Mouse (Mus musculus): Measurements from ENCODE around the gene Spred1. TPM values are rescaled to one million over a fixed set of nuclear protein-coding genes. Genes with fewer than 3 reads are reported as not detected.

The Spred1 gene
- total RNA-seq, 4 experiments from 2014 or later = 108 to 149 (median 118) TPM

DNA sequence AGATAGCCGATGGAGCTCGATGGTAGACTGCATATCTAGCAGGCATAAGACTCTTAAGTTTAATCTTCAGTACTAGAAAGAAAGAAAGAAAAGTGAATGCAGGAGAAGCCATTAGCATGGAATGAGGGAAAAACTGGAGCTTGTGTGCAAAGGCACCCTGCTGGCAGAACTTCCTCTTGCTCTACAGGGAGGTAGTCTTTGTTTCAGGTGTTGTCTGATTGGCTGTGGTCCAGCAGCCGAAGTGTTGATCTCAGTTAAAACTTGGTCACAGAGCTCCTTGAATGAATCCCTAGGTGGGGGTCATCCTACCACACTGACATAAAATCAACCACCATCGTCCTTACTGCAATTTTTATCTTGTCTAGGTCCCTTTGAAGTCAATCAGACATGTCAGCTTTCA lies 55.8 kb downstream of the Spred1 start:
- no peak for DNase-seq (ENCODE audit: low spot score in 2 of 2)

DNA sequence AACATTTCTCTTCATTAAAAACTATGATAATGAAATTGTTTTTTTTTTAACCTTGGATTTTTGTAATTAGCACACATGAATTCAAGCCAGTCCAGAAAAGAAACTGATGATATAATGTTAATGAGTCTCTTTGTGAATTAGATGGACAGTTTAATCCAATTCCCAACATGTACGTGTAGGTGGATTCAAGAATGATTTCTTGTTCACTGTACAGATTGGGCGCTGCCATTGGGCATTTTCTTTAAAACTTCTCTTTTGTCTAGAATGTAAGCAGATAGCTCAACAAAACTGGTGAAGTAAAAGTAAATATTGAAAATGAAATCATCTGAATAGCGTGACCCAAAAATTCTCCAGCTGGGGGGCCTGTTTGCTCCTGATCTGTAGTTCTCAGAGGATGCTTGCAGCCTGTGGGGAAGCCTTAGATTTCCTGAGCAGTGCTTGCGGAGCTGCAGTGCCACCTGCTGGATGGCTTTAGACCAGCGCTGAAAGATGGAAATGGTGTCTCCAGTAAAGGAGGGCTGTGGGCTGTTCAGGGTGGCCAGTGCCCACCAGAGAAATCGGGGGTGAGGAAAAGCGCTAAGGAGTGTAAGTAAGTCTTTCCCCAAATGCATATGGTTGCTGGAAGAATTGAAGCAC lies 59.2 kb downstream of the Spred1 start:
- peak; percentile 68 to 76 for DNase-seq (ENCODE audit: low spot score in 2 of 2)

DNA sequence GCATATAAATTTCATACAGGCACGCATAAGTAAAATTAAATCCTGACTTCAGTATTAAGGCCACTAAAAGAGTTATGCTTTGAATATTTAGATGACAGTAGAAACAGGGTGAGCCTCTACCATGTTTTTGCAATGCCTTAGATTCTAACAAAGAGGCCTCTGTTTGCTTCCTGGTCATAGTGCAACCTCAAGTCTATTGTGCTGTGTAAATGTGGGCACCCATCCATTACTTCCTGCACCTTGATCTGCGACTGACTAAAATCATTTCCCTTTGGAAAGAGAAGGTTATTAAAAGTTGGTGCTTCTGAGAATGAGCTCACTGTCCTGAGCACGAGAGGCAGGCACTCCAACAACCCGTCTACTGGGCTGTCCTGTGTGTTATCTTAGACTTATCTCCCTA lies 64.4 kb downstream of the Spred1 start:
- no peak for DNase-seq (ENCODE audit: low spot score in 2 of 2)

DNA sequence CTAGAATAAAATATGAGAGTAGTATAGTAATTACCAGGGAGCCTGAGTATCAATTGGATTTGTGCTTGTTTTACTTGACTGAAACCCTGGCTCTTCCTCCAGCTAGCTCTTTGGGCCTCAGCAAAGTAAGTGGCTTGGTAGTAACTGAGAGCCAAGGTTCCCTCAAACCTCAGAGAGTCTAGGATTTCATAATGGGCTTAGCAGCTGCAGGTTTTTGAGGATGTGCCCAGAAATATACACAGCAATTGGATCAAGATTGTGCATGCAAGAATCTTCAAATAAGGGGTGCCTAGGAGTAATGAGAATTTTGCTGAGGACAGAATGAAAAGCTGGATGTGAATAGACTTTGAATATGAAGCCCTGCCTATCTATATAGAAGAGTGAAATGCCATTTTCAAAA lies 69.7 kb downstream of the Spred1 start:
- no peak for DNase-seq (ENCODE audit: low spot score in 2 of 2)

DNA sequence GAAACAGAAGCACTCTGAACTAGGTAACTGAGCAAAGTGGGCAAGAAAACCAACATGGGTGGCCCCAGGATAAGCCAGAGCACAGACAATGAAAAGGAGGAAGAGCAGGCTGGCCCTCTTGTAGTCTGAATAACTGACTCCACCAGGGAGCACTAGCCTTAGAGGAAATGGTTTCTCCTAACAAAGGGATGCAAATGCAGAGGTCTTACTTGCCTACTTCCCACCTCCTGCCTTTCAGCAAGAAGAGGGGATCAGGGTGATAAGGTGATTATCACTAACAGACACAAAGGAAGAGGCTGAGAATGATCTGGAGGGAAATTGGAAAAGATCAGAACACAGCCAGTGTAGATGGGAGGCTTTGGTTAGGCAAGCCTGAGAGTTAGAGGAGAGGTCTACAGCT lies 73.1 kb downstream of the Spred1 start:
- DNase-seq (ENCODE audit: low spot score in 2 of 2) = no peak

DNA sequence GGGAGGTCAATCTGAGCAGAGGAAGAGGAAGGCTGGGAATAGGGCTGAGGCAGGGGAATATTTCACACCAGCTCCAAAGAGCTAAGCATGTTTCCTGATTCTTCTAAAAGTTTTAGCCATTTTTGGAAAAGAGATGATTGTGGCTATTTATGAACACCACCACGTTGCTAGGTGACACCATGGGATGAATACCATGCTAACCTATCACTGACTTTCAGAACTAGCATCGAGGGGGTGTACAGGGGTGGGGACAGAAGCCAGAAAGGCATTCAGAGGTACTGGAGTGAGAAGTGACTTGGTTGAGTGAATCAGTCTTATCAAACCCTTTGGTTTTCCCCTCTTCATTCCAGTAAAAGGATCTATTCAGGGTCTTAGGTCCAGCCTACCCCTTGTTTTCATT lies 74.0 kb downstream of the Spred1 start:
- DNase-seq (ENCODE audit: low spot score in 2 of 2) = no peak

DNA sequence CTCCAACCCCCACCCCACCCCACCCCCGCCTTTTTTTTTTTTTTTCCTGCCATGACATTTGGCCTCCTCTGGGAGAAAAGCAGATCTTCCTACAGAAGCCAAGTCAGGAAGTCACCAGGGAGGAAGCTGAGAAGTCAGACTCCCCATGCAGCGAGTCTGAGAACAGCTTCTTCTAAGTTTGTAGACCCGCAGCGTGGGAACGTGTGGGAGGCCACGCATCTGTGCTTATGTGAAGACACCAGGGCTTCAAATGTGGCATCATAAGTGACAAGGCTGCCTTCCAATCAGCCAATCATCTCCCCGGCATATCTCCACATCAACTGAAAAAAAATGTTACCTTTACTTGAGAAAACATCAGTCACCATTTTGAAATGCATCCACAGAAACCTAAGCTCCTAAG lies 74.4 kb downstream of the Spred1 start:
- DNase-seq (ENCODE audit: low spot score in 2 of 2) = peak in 1 of 2 experiments; percentile 54

DNA sequence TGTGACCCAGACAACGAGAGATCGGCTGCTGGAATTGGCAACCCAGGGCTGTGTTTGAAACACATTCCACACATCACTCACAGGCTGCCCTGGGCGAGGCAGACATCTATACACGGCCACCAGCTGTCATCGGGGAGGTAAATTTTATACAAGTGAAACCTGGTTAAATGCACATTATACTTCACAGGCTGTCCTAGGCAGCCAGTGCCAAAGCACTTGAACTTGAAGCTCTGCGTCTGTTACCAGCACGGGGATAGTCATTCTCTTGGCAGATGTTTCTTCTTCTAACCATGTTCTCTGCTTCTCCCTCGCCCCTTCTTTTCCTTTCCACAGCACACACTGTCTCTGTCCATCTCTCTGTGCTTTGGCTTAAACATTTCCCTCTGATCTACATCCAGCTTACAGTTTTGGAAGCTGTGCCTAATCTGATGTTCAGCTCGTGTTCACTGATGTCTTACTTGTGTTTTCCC lies 79.7 kb downstream of the Spred1 start:
- DNase-seq (ENCODE audit: low spot score in 2 of 2) = no peak

DNA sequence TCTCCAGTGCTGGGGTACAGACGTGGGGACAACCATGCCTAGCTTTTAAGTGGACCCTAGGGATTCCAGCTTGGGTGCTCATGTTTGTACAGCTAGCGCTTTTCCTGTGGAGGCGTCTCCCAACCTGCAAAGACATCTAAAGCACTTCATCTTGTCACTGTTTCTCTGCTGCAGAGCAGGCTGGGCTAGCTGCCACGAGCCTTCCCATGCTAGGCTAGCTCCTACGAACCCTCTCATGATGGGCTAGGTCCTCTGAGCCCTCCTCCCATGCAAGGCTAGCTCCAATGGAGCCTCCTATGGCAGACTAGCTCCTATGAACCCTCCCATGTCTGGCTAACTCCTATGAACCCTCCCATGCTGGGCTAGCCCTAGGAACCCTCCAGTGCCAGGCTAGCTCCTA lies 82.2 kb downstream of the Spred1 start:
- DNase-seq (ENCODE audit: low spot score in 2 of 2) = peak in 1 of 2 experiments; percentile 62

DNA sequence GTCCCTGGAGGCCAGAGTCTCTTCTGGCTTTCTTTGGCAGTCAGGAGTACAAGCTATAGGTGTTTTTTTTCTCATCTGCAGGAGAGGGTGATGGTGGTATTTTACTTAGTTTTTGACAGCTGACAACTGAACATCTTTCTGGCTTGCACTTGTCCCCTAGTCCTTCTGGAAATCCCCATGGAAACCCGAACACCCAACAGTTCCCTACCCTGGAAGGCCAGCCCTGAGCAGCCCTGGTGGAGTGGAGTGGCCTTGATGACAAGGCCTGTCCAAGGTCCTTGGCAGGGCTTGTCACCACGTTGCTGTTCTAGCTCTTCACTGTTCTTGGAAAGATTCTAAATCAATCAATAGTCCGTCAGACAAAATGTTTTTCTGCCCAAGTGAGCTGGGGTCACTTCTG lies 83.4 kb downstream of the Spred1 start:
- no peak for DNase-seq (ENCODE audit: low spot score in 2 of 2)

DNA sequence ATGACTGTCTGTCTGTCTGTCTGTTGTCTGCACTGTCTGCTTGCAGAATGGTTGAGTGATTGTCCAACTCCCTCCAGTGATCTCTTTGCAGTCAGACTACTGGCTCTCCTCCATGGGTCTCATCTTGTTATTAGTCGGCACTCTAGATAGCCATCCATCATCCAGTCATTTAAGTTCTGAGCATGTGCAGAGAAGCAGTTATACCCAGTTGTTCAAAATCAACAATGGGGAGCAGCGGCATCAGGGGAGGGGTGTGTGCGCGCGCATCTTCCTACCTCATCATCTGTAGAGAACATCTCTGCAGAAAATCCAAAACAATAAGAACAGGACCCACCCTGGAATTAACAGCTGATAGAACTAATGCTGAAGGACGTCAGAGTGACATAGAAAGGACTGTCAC lies 83.9 kb downstream of the Spred1 start:
- no peak for DNase-seq (ENCODE audit: low spot score in 2 of 2)

DNA sequence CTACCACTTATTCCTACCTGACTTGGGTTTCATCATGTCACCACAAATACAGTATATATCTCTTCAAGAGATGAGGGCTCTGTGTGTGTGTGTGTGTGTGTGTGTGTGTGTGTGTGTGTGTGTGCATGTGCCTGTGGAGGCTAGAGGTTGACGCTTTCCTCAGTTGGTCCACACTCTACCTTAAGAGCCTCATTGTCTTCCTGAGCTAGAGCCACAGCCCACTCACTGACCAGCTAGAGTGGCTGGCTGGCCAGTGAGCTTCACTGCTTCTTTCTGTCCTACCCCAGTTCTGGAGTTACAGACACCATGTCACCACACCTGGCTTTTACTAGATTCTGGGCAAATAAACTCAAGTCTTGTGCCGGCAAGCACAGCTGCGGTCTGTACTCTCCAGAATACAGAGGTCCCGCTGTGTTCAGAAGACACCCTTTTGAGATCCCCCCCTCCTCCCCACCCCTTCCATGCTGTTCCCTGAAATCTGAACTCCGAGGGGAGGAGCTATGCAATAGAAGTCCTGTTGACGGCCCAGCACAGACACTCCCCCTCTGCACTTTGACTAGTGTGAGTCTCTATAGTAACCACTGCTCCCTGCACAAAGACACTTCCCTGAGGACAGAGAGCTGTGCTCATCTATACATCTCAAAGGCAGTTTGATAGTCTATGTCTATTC lies 89.4 kb downstream of the Spred1 start:
- DNase-seq (ENCODE audit: low spot score in 2 of 2) = no peak

DNA sequence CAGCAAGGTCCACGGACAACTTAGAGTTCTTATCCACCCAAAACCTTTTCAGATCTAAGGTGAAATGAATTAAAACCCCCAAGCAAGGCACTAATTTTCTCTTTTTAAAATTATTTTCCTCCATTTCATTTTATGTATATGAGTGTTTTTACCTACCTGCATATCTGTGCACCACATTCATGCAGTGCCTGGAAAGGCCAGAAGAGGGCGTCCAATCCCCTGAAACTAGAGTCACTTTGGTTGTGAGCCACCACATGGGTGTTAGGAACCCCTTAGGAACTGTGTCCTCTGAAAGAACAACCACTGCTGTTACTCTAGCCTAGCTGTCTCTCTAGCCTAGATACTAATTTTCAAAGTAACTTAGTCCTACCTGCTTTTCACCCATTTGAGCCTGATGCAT lies 95.0 kb downstream of the Spred1 start:
- DNase-seq (ENCODE audit: low spot score in 2 of 2) = no peak

DNA sequence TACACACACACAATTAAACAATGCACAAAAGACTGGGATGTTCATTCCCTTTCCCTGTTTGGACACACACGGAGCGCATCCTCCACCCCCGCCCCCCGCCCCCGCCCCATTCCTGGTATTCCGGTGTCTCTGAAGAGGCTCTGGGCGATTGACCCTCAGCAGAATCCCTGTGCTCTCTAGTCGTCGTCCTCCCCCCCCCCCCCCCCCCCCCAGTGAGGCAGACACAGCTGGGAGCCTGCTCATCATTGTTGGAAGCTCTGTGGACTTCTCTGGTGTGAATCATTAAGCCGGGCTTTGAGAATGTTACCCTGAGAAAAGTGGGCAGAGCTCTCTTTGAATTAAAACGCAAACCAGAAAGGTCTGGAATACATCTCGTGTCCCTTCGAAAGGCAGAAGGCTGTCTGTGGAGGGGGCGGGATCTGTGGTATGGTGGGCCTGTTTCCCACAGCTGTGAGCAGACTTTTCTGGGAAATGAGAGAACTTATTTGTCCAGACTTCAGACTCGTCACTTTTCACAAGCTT lies 96.6 kb downstream of the Spred1 start:
- peak in 1 of 2 experiments; percentile 39 for DNase-seq (ENCODE audit: low spot score in 2 of 2)

DNA sequence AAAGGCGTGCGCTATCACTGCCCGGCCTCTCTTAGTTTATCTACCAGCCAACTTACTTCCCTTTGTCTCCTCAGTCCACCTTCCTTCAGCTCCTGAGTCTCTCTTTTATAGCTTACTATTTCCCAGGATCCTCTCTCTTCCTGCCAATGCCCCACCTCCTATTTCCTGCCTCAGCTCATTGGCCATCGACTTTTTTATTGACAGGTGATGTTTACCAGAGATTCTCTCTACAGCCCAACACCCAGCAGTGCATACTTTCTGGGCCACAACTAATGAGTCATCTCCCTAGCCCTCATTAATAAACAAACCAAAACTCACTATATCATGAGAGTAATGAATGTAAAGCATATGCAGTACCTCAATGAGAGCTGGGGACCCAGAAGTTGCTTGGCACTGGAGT lies 98.4 kb downstream of the Spred1 start:
- no peak for DNase-seq (ENCODE audit: low spot score in 2 of 2)

DNA sequence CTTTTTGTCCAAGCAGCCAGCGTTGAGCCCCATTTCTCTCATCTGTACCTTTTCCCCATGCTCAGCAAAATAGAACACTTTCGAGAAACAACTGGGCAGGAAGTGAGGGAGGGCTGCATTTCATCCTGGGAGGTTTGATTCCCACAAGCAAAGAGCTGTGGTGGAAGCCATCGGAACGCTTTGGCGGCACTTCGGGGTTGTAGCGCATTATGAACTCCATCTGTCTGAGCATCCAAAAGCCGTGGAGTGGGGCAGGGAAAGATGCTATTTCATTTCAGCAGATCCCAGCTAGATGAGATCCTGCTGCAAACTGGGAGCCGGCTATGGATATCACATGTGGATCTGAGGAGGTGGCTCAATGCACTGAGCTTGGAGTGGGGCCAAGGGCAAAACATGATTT lies 101.5 kb downstream of the Spred1 start:
- no peak for DNase-seq (ENCODE audit: low spot score in 2 of 2)

DNA sequence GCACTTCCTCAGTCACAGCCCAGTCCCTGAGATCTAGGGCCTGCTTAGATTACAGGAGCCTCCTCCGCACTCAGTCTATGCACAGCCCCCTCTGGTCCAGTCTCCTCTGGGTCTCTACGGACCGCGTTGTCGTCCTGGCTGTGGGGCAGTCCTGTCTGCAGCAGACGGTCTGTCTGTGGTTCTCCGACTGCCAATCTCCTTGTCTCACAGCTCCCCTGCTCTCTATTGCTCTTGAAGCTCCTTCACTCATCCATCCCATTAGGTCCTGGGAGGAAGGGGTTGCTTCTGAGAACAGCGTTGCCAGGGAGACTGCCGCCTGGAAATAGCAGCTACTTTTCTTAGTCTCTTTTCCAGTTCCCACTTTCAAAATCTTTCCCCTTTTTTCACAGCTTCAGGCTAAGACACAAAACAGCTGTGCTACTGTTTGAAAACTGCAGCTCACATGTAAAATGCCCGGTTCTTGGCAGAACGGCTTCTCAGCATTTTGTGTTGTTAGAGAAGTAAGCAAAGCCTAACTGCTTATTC lies 107.5 kb downstream of the Spred1 start:
- DNase-seq (ENCODE audit: low spot score in 2 of 2) = peak in 1 of 2 experiments; percentile 29

DNA sequence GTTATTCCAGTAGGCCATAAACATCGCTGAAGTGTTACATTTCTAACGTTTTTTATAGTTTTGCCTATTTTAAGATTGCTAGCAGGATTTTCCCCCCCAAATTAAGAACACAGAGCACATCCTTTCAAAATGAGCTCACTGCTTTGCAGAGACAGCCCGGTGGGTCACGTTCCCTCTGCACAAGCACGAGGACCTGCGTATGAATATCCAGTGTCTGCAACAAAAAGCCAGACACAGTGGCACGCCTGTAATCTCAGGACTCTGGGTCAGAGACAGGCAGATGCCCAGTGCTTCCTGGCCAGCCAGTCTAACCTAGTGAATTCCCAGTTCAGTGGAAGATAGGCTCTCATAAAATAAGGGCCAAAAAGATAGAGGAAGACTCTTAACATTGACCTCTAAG lies 109.1 kb downstream of the Spred1 start:
- no peak for DNase-seq (ENCODE audit: low spot score in 2 of 2)

DNA sequence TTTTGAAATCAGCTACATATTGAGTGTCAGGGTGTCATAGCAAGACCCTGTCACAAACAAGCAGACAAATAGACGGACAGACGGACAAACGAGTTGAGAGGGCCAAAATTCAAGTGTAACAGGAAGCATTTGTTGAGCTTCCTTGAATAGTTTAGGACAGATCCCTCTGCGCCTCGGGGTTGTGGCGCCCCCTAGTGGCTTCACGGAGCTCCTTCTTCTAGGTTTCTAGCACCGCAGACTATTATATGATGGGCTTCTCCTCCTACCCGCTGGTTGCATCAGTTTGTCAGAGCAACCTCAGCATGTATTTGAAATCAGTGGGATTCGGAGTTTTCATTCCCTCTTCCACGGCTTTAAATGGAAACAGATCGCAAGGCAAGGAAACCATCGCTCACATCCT lies 110.1 kb downstream of the Spred1 start:
- peak; percentile 78 to 82 for DNase-seq (ENCODE audit: low spot score in 2 of 2)

All from left cerebral cortex, adult 8-10 months (tissue).